16 mouse cellular contexts compared by ENCODE assay signal in the genomic region with DNA sequence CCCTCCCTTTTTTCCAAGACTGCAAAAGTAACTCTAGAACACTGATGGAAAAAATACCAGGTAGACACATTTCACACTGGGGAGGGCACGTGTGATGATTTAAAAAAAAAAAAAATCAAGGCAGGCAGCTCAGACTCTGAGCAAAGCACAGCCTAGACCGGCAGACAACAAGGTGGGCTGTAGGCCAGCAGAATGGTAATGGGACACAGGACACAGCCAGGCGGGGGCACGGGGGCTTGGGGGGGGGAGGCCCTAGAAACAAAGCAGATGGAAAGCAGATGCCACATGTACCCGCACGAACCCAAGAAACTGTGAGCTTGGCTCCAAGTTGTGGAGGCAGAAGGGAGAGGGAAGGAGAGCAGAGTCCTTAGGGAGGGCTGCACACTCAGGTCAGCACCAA. TPM values are rescaled to one million over a fixed set of nuclear protein-coding genes. Genes with fewer than 3 reads are reported as not detected.
A peak's percentile ranks its signal among the peaks of the same experiment; 100 is the strongest.
DNase-seq lines count a peak whose midpoint lies in the region; ATAC-seq and TF ChIP-seq lines count a peak whose summit lies in the region.
"Had no signal": no experiment of that assay in that cellular context is flagged by ENCODE, and none has a peak within 500 bp of the region (broad histone marks: within the 10 kb centered on the region; RNA-seq: fewer than 3 reads in every experiment).

No protein-coding gene starts in this region.

- no peaks in the 10 kb centered on the region for H3K9me3 ChIP-seq in heart, embryonic 12.5 days (replicated peaks)
- H3K9me3 ChIP-seq in embryonic facial prominence, embryonic 13.5 days, result no peaks in the 10 kb centered on the region
- no peaks in the 10 kb centered on the region for H3K9me3 ChIP-seq in hindbrain, embryonic 16.5 days (ENCODE audit: control insufficient read depth, low read length)
- H3K9me3 ChIP-seq: intestine, embryonic 15.5 days; limb, embryonic 15.5 days; neural tube, embryonic 12.5 days had no signal

- no peak for TF ChIP-seq CTCF in left cerebral cortex, adult 2 months (IDR thresholded peaks at IDR 0.05)

- intact Hi-C loops in left cerebral cortex, postnatal 4 days (cut with DNase I), result no loop called here
- intact Hi-C loops in left cerebral cortex, adult 2 months (cut with DNase I), result loop anchor here (10.0 kb wide), 1 partner anchor 481 kb away; no protein-coding TSS in a partner anchor

- ATAC-seq in heart, embryonic 12.5 days (ENCODE audit: insufficient number of reproducible peaks, low FRiP score), result no peak
- ATAC-seq in embryonic facial prominence, embryonic 13.5 days (ENCODE audit: insufficient number of reproducible peaks, insufficient read depth, low FRiP score, low TSS enrichment, low read depth), result no peak
- peak; percentile 64 for ATAC-seq in hindbrain, embryonic 16.5 days
- ATAC-seq: CD4-positive, CD25-positive, alpha-beta regulatory T cell, adult 4 months; intestine, embryonic 15.5 days; midbrain, embryonic 16.5 days had no signal

- no peak overlapping the region for H3K4me2 ChIP-seq in heart, embryonic 12.5 days
- H3K4me2 ChIP-seq in embryonic facial prominence, embryonic 13.5 days, result peak overlapping the region; percentile 19; the same call in 1 of the 2 replicates
- H3K4me2 ChIP-seq in hindbrain, embryonic 16.5 days (ENCODE audit: low read length), result no peak overlapping the region
- H3K4me2 ChIP-seq: intestine, embryonic 15.5 days; limb, embryonic 15.5 days; neural tube, embryonic 12.5 days had no signal

- no peak for DNase-seq in heart, adult 8-10 months (ENCODE audit: low spot score)
- DNase-seq in left cerebral cortex, postnatal 4 days, result peak; percentile 59
- no peak for DNase-seq in left cerebral cortex, adult 2 months (ENCODE audit: extremely low spot score in 1 of 2, low spot score in 2 of 2)
- no peak for DNase-seq in spleen, adult 18-20 months
- DNase-seq: adrenal gland, postnatal 10 days; cerebellum, adult 2 months; kidney, postnatal 10 days; lung, adult 2 months had no signal

- no peaks in the 10 kb centered on the region for H3K27me3 ChIP-seq in heart, embryonic 12.5 days (replicated peaks)
- H3K27me3 ChIP-seq in embryonic facial prominence, embryonic 13.5 days, result no peaks in the 10 kb centered on the region
- no peaks in the 10 kb centered on the region for H3K27me3 ChIP-seq in hindbrain, embryonic 16.5 days (replicated peaks; ENCODE audit: control insufficient read depth, insufficient read depth, low read length)
- H3K27me3 ChIP-seq: intestine, embryonic 15.5 days; limb, embryonic 15.5 days; neural tube, embryonic 12.5 days had no signal

- peak overlapping the region; percentile 77; the same call in 1 of the 2 replicates for H3K27ac ChIP-seq in heart, embryonic 12.5 days (ENCODE audit: poor library complexity, severe bottlenecking)
- H3K27ac ChIP-seq in left cerebral cortex, adult 2 months, result no peak overlapping the region; the same call in 1 of the 2 replicates
- peak overlapping the region; percentile 33; the same call in 1 of the 2 replicates for H3K27ac ChIP-seq in embryonic facial prominence, embryonic 13.5 days
- no peak overlapping the region for H3K27ac ChIP-seq in hindbrain, embryonic 16.5 days (ENCODE audit: low read depth, low read length)
- H3K27ac ChIP-seq: intestine, embryonic 15.5 days; limb, embryonic 15.5 days; neural tube, embryonic 12.5 days had no signal

- peaks cover 12% of the 10 kb centered on the region for H3K36me3 ChIP-seq in heart, embryonic 12.5 days
- H3K36me3 ChIP-seq in embryonic facial prominence, embryonic 13.5 days, result peaks cover 13% of the 10 kb centered on the region
- no peaks in the 10 kb centered on the region for H3K36me3 ChIP-seq in hindbrain, embryonic 16.5 days (ENCODE audit: control insufficient read depth, insufficient read depth, low read length)
- H3K36me3 ChIP-seq: intestine, embryonic 15.5 days; neural tube, embryonic 12.5 days had no signal

- no peak overlapping the region for H3K4me3 ChIP-seq in heart, embryonic 12.5 days
- no peak overlapping the region for H3K4me3 ChIP-seq in left cerebral cortex, adult 2 months
- H3K4me3 ChIP-seq in embryonic facial prominence, embryonic 13.5 days, result no peak overlapping the region
- H3K4me3 ChIP-seq in hindbrain, embryonic 16.5 days (ENCODE audit: low read length), result no peak overlapping the region
- H3K4me3 ChIP-seq: intestine, embryonic 15.5 days; limb, embryonic 15.5 days; neural tube, embryonic 12.5 days had no signal

- H3K9ac ChIP-seq in heart, embryonic 12.5 days, result no peak overlapping the region; the same call in 1 of the 2 replicates
- H3K9ac ChIP-seq in embryonic facial prominence, embryonic 13.5 days, result no peak overlapping the region
- H3K9ac ChIP-seq in hindbrain, embryonic 16.5 days (ENCODE audit: low read depth, low read length), result no peak overlapping the region
- H3K9ac ChIP-seq: intestine, embryonic 15.5 days; limb, embryonic 15.5 days; neural tube, embryonic 12.5 days had no signal

- WGBS in heart, embryonic 12.5 days, result 60% methylated on average over 6 of the region's 6 CpGs
- 31% methylated on average over 6 of the region's 6 CpGs for WGBS in embryonic facial prominence, embryonic 13.5 days
- WGBS in hindbrain, embryonic 16.5 days, result 64% methylated on average over 6 of the region's 6 CpGs

- H3K4me1 ChIP-seq in heart, embryonic 12.5 days (replicated peaks), result peaks cover 77% of the 10 kb centered on the region
- H3K4me1 ChIP-seq in embryonic facial prominence, embryonic 13.5 days, result peaks cover 78% of the 10 kb centered on the region
- peaks cover 7% of the 10 kb centered on the region; the same call in 1 of the 2 replicates for H3K4me1 ChIP-seq in hindbrain, embryonic 16.5 days (ENCODE audit: control insufficient read depth, insufficient read depth, low read depth, low read length)

RNA-seq across cellular contexts. Expression of a gene that starts 11.9 kb away (rescaled TPM):
- polyA plus RNA-seq in heart, embryonic 12.5 days (2016; fragmentation: Nextera tagmentation; extraction: Ambion mirVana), result 13.6 and 14.0 TPM in 2 replicates
- 10 to 100 TPM; 25.9 to 30.4 (median 28.3) TPM for total RNA-seq in heart, adult 8-10 months (2022)
- 10 to 100 TPM; 42.6 to 47.1 TPM for total RNA-seq in left cerebral cortex, postnatal 4 days (2021)
- 10 to 100 TPM; 47.9 to 50.8 TPM for total RNA-seq in left cerebral cortex, adult 2 months (2021)
- 15.0 and 15.4 TPM in 2 replicates for polyA plus RNA-seq in embryonic facial prominence, embryonic 13.5 days (2015; fragmentation: Nextera tagmentation; extraction: Ambion mirVana)
- 18.9 and 24.3 TPM in 2 replicates for polyA plus RNA-seq in hindbrain, embryonic 16.5 days (2015; fragmentation: Nextera tagmentation; extraction: Ambion mirVana)
- polyA plus RNA-seq: CD4-positive, CD25-positive, alpha-beta regulatory T cell, adult 4 months had no signal

Comparison
In these comparisons a context has a peak if more than half of its experiments do, and no peak if none do; other contexts are left out.
1. H3K27ac ChIP-seq: peak in heart, embryonic 12.5 days (single experiment) and embryonic facial prominence, embryonic 13.5 days (single experiment); none in left cerebral cortex, adult 2 months (single experiment) and hindbrain, embryonic 16.5 days (single experiment).